Mouse (Mus musculus): ENCODE results near the gene Noc4l.

- no peak for TF ChIP-seq CTCF (conservative IDR thresholded peaks at IDR 0.05; ENCODE audit: low read length)
- no peak for TF ChIP-seq NANOG (IDR thresholded peaks at IDR 0.05; ENCODE audit: borderline replicate concordance, low read length)
These were observed 43.8 kb downstream of the Noc4l start for GRCm38 (mm10) chr5:110609425-110609824.

All from E14TG2a.4 (cell line).